Mouse (Mus musculus): ENCODE data around the gene Dynlt1a. TPM values are rescaled to one million over a fixed set of nuclear protein-coding genes. Genes with fewer than 3 reads are reported as not detected.
"Not testable (repeated sequence)": the region's sequence is repeated elsewhere in the genome, so short reads cannot be mapped to it uniquely, and the experiment has no call there.

Gene Dynlt1a
- polyA plus RNA-seq (2012; rRNA removed) = 2.8 and 3.2 TPM in 2 replicates

DNA sequence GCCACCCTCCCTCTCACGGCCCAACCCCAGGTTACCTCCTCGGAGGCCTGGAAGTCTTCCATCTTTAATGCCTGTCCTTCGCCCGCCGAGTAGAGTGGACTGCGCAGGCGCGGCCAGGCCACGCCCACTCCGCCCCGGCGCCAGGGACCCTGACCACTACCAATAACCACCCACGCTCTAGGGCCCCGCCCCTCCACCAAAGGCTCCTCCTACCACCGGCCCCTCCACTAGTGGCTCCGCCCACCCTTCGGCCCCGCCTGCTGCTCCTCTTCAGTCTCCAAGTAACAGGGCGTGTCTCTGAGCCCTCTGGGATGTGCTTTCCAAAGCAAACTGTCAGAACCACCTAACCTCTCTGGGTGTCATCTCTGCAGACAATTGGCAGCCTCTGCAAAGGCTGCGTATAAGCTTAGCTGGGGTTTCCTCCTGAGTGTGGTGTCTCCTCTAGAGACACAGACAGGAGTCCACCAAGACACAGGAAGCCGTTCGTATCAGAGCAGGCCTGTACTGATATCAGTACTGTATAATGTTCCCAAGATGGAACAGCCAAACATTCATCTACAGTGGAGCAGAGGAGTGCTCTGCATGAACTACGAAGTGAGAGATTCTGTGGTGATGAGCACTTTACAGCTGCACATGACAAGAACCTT lies at the start of gene Dynlt1a:
Gene Dynlt1a, minus strand, starts transcription at position 162 of the 647 bp plus-strand sequence.
- DNase-seq (ENCODE audit: low read depth) = not testable (repeated sequence)

DNA sequence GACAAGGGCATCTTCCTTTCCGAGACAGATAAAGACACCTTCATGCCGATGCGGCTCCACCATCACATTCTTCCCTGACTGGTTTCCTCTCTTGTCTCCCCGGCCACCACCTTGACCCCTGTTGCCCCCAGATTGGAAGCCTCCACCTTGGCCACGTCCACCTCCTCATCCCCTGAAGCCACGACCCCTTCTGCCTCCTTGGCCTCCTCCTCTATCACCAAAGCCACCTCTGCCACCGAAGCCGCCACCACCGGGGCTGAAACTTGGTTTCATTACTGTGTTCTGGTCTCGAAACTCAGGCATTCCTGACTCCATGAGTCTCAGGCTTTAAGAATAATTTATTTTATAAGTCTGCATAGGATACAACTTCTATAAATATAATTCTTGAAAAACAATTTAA lies 38.0 kb upstream of the Dynlt1a start:
- DNase-seq (ENCODE audit: low read depth) = not testable (repeated sequence)

DNA sequence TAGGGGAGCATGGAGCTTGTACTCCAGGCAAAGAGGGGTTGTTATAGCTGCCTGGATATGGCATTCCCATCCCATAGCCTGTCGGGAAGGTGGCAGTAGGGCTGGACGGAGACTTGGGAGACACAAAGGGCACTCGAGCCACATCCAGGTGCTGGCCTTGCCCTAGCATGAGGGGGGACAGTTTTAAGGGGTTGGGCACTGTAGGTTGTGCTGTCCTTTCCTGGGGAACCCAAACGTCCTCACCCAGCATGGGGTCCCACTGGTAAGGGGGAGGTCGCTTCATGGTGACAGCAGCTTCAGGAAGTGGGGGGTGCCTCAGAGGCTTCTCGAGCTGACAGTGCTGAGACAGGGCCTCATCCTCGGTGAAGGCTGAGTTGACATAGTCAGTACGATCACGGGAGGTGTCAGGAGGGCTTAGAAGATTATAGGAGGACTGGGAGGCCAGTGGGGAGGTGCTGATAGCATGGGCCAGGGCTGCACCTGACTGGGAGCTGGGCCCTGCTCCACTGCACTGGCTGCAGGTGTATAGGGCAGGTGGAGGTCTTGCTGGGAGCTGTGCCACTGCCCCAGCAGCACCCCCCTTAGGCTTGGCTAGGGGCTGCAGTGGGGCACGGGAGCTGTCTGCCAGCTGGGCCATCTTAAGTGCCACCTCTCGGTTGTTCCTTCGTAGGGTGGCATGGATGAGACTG lies 25.4 kb upstream of the Dynlt1a start:
- DNase-seq (ENCODE audit: low read depth) = not testable (repeated sequence)

DNA sequence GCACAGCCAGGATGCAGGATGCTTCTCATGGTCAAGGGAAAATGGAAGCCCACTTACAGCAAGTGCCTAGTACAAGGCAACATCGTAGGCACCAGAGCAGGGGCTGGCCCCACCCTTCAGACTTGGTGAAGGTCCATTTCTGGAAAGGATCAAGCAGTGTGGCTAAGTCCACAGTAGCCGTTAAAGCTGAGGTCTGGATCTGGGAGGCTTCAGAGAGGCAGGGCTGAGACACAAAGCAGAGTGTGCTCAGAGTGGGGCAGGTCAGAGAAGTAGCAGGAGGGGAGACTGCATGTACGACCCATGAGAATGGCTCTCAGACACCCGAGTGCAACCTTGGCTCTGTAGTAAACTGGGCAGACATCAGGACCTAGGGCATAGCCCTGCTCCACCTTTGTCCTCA lies 11.7 kb upstream of the Dynlt1a start:
- DNase-seq (ENCODE audit: low read depth) = not testable (repeated sequence)

DNA sequence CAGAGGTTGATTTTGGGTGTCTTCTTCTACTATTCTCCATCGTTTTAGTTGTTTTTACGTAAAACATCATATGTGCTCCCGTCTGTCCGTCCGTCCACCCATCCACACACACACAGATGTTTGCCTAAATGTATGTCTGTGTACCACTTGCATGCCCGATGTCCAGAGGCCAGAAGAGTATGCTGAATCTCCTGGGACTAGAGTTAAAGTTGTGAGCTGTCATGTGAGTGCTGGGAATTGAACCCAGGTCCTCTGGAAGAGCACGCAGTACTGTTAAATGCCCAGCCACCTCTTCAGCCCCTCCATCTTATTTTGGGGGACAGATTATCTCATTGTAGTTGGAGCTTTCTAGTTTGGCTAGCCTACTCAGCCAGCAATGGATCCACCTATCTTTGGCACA lies 10.3 kb upstream of the Dynlt1a start:
- not testable (repeated sequence) for DNase-seq (ENCODE audit: low read depth)

DNA sequence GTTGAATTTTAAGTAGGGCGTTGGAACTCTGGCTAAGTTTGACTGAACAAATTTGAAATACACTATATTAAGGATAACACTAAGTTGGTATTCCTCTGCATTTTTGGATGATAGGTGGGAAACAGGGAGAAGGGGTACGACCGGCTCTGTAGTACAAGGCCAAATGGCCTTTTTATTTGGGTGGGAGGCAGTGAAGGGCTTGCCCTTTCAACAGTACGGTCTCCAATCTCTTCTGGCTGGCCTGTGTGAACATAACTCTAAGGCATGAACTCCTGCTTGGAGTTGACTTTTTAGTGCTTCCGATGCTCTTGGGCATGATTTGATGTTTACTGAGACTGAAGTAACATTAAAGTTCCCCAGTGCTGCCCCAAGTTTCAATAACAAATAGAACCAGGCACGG lies 8.2 kb upstream of the Dynlt1a start:
- not testable (repeated sequence) for DNase-seq (ENCODE audit: low read depth)

DNA sequence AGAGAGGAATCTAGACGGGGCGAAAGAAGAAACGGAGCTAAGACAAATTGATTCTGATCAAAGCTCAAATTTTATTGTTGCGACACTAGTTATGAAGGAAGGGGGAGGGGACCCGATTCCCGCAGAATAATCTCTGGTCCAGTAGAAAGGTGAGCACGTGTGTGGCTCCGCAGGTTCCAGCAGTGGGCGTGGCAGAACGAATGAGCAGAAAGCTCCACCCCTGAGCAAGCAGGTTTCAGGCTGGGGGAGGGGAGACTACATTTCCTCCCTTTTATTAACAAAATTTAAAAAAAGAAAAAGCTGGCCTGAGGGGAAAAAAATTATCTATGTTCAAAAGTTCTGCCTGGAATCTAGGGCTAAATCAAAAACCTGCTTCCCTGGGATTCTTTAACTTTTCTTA lies 7.7 kb upstream of the Dynlt1a start:
- DNase-seq (ENCODE audit: low read depth) = not testable (repeated sequence)

DNA sequence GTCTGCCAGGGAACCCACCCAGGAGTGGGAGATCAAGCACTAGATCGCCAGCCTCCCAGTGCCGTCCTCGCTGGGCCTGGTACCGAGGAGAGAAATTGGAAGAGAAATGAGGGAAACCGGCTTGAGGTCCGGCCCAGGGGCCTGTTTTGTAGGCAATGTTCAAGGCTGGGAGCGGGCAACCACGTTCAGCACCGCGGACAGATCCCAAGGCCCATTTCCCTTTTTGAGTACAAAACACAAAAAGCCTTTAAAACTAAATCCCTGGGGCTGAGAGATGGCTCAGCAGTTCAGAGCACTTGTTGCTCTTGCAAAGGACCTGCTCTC lies 4.4 kb upstream of the Dynlt1a start:
- DNase-seq (ENCODE audit: low read depth) = not testable (repeated sequence)

DNA sequence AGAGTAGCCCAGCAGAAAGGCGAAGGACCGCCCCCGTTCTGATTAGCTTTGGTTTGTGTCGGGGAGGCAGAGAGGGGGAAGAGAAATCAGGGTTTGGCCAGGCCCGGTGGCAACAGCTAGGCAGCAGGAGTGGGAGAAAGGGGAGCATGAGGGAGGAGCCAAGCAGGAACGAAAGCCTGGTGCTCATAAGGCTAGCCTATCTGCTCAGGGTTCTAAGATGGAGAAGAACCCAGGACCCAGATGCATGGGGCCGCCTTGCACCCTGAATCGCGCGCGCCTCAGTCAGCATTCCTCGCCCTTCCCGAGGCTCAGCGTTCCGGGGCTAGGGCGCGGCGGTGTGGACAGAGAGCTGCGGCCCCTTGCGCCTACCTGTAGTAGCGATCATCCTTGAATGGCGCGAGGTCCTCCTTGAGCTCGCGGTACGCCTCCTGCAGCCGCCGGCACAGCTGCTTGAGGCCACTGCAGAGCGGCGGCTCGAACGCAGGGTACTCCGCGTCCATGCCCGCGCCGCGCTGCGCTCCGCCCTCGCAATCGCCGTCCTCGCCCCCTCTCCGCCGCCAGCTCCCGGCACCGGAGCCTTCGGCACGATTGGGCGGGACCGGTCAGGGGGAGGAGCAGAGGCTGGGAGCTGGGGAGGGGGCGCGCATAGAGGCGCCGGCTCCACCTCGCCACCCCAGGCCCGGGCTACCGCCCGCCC lies 3.9 kb upstream of the Dynlt1a start:
- not testable (repeated sequence) for DNase-seq (ENCODE audit: low read depth)

DNA sequence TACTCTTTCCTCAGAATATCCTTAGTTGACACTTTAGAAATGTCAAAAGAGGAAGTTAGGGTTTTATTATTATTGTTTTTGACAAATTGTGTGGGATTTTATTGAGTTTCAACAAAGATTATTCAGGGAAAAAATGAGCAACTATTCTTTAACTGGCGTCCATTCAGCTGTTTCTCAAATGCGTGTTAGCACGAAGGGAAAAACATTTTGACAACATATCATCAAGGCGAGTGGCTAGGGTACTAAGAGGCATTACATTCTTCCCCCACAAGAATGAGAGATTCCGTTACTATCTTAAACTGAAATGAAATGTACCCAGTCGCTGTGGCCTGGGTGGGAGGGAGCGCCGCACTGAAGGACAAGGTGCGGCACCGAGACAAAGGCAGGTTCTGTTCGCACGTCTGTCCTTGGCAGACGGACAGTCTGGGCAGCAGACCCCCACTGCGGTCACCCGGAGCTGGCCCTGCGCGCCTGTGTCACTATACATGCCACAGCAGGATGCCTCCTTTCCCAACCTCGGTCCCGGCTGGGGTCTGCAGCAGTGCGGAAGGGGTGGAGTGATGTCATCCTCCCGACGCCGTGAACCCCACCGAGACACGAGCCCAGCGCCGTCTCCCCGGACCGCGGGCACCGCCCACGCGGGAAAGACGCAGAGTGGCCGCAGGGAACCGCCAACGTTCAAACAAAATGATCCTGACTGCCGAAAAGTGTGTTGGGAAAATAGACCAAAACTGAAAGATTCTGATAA lies 747 bp downstream of the Dynlt1a start:
- not testable (repeated sequence) for DNase-seq (ENCODE audit: low read depth)

DNA sequence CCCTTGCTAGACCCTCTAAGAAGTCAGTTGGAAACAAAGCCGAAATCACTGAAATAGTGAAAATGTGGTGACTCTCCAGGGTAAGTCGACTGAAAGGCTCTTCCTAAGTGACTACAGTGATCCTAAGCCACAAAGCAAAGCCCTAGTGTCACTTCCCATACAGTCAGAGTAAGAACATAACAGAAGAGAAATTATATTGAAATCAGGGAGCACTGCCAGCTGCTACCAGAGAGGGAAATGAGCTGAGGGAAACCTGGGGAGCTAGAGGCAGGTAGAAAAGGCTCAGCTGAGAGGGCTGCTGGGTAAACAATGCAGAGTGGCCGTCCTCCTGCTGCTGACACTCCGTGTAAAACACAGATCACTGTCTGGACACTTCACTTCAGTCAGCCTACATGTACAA lies 1.6 kb downstream of the Dynlt1a start:
- not testable (repeated sequence) for DNase-seq (ENCODE audit: low read depth)

DNA sequence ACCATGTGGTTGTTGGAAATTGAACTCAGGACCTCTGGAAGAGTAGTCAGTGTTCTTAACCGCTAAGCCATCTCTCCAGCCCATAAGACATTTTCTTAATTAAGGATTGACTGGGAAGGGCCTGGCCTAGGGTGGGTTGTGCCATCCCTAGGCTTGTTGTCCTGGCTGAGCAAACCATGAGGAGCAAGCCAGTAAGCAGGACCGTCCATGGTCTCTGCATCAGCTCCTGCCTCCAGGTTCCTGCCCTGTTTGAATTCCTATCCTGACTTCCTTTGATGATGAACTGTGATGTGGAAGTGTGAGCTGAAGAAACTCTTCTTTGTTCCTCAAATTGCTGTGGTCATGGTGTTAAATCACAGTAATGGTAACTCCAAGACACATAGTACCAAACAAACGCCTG lies 2.8 kb downstream of the Dynlt1a start:
- not testable (repeated sequence) for DNase-seq (ENCODE audit: low read depth)

DNA sequence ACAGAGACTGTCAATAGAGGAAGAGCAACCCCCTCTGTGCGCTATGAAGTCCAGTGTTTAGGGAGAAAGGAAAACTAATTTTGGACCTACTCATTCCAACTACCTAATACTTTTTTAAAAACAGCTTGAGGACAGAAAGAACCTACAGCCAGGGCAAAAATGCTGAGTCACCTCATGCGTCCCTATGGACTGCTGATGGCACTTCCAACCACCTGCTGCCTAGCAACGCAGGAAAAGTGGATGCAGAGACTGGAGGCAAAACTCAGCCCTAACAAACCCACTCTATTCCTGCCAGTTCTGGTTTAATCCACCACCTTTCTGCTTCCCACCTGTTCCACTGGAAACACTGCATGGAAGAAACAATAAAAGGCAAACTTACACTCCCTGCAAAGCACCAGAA lies 4.5 kb downstream of the Dynlt1a start:
- not testable (repeated sequence) for DNase-seq (ENCODE audit: low read depth)

DNA sequence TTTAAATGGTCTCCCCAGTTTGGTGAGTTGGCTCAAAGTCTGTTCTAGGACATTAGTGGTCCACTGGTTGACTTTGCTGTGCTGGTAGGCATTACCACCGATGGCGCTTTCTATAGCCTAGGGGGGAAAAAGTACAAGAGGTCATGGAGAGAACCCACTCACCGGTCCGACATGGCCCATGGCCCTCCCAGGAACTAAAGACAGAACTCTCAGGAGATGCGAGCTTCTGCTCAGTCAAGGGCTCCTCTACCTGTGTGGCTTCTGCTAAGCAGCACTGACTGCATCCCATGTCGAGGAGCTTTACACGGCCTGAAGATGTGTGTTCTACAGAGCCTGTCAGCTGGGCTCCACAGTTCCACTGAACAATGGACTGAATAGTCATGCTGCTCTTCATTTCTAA lies 5.6 kb downstream of the Dynlt1a start:
- not testable (repeated sequence) for DNase-seq (ENCODE audit: low read depth)

DNA sequence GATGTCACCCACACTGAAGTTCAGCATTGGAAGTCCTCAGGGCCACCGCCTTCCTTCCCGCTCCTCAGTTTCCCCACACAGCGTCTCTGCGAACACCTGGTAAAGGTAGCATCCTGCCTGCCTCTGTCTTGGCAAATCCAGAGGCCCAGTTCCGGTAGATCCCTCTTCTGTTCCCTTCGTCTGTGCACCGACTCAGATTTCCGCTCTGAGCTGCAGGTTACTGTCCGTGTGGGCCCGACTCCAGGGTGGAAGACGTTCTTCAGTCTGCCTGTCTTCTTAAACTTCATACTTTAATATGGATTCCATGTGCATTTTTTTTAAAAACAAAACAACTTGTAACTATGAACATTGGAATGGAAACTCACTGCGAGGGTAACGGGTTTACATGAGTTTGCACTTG lies 10.8 kb downstream of the Dynlt1a start:
- not testable (repeated sequence) for DNase-seq (ENCODE audit: low read depth)

DNA sequence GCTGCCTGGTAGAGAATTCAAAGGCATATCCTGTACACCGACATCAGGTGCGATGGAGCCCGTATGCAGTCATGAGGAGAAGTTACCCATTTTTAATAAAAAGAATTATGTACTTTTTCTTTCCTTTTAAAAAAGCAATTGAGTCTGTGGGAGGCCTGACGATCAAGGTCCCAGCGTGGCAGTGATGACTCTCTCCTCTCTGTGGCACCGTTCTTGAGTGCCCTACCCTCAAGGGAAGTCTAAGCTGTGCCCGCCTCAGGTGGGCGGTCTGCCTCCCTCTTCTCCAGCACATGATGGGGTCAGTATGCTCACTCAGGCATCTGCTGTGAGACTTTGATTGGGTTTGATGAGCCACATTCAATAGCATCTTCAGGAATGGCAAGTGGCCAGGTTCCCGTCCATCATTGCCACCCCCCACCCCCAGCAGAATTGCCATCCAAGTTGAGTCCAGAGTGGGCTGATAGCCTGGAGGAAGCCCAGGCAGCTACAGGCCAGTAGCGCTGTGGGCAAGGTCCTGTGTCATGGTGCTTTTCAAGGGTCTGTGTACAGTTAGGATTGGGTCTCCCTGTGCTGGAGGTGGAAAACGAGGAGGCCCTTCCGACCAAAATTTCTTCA lies 11.5 kb downstream of the Dynlt1a start:
- DNase-seq (ENCODE audit: low read depth) = not testable (repeated sequence)

DNA sequence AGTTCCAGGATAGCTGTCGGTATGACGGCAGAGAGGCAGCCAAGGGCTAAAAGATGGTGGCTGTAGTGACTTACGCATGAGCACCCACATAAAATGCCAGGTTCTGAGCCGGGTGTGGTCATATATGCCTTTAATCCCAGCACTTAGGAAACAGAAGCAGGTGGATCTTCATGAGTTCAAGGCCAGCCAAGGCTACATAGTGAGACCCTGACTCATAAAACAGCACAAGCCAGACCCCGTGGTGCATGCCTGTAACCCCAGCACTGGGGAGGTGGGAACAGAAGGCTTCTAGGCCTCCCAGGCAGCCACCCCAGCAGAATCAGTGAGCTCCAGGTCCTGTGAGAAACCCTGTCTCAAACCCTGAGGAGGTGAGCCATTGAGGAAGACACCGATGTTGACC lies 12.4 kb downstream of the Dynlt1a start:
- DNase-seq (ENCODE audit: low read depth) = not testable (repeated sequence)

DNA sequence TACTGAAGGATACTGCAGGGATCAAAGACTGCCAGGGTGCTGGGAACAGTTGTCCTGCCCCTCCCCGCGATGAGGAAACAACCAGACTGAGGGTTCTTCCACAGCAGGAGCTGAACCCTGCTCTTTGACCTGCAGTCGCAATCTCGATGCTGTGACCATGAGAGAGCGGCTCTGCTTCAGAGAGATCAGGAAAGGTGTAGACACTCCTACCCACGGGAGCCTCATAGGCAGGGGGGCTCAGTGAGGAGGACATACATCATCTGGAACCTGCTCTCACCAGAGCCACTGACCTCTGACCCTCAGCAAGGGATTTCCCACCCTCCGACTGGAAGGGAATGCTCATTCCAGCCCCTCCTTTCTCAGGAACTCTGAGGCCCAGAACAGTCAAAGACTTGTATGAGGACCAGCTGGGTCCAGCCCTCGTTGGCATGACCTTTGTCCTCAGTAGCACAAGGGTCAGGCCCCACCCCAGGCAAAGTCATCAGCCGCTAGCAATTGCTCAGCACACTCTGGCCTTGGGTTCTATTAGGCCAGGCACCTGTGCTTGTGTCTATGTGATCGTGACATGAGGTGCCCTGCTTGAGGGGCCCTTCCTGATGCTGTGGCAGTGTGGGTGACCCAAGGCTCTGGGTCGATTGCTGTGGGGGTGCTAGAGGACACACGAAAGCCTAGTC lies 17.0 kb downstream of the Dynlt1a start:
- DNase-seq (ENCODE audit: low read depth) = not testable (repeated sequence)

DNA sequence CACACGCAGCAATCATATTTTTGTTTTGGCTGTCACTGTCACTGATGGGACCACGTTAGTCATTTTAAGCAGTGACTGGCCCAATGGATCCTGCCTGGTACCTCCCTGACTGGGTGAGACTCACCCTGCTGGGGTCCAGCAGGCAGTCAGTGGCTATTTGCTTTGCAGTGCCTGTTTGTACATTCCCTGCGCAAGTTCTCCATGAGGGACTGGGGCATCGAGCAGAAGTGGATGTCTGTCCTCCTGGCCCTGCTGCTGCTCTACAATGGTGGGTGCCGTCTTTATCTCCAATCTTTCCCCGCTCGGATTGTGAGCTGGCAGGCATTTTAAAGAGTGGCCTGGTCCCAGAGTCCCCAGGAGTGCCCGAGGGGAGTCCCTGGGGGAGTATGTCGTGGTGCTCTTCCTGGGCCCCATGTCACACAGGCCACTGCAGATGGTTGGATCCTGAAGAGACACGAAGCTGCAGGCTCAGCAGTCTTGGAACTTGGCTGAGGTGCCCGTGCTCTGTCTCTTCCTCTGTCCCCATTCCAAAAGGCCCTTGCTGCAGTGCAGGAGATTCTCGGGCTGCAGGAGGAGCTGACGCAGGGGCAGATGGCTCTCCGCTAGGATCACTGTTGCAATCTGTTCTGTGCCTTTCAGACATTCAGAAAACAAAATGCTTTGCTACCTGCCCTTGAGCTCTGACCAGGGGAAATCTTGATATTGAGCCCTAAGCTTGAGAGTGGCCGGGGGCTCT lies 20.1 kb downstream of the Dynlt1a start:
- not testable (repeated sequence) for DNase-seq (ENCODE audit: low read depth)

DNA sequence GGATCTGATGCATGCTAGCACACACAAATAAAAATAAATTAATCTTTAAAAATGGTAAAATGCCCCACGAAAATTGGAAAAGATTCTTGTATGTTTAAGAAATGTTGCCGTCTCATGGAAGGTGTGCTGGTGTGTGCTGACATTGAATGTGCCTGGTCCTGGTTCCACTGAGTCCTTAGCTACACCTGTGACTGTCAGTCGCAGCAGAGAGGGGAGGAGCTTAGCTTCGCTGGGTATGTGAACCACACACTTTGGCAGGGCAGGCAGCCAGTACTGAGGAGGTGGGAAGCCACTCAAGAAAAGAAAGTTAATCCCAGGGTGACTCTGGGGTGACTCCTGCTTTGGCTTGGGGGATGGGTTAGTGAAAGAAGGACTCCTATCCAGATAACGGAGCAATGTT lies 23.4 kb downstream of the Dynlt1a start:
- DNase-seq (ENCODE audit: low read depth) = not testable (repeated sequence)
